Mouse (Mus musculus) myocyte (in vitro differentiated cells): ENCODE results near the gene Acp1.

ENCODE experiments used
- MYOG ChIP-seq, 3 experiments: IDR thresholded peaks; one replicate each; pipeline ENCODE4 v1.6.1; 2011; ENCODE audit warnings: control low read depth in 2 of 3, low read depth in 2 of 3, mild to moderate bottlenecking in 2 of 3; ENCODE audit not compliant: insufficient read length in 2 of 3, control insufficient read depth in 1 of 3, insufficient read depth in 1 of 3
- POLR2A ChIP-seq: IDR thresholded peaks from one replicate; pipeline ENCODE4 v1.6.1; 2011; ENCODE audit warnings: low read depth, mild to moderate bottlenecking, control low read depth, moderate library complexity; ENCODE audit not compliant: insufficient read length
- POLR2AphosphoS2 ChIP-seq: IDR thresholded peaks from one replicate; pipeline ENCODE4 v1.6.1; 2011; ENCODE audit warnings: low read depth, control low read depth; ENCODE audit not compliant: insufficient read length

DNA sequence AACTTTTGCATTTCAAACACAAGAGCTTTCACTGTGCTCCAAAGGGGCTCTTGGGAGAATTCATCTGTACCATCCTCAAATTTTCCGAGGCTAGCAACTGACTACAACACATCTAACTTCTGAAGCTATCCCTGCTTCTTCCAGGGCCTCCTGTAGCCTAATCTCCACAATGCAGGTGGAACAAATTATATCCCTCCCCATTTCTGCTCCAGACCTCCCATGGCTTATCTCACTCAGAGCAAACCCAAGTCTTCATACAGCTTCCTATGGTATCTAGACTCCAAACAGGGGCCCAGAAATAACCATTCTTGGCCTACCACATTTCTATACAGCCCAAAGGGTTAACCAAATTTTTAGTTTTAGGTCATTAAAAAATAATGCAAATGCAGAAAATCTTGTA, 2.7 kb downstream of the Acp1 start:
- no peak for TF ChIP-seq POLR2A
- TF ChIP-seq MYOG (IDR thresholded peaks at IDR 0.05; ENCODE audit: control insufficient read depth in 1 of 3, insufficient read depth in 1 of 3, insufficient read length in 2 of 3, low read depth in 2 of 3), result no peak
- TF ChIP-seq POLR2AphosphoS2, result no peak
